In genomic region chr11:76571613-76571929, GRCm38 (mm10) we compare ENCODE assay signal across 8 mouse cellular contexts. TPM values are rescaled to one million over a fixed set of nuclear protein-coding genes. Genes with fewer than 3 reads are reported as not detected.
DNase-seq lines count a peak whose midpoint lies in the region; ATAC-seq and TF ChIP-seq lines count a peak whose summit lies in the region.

No protein-coding gene starts in this region.

- peak overlapping the region; percentile 59 for H3K4me3 ChIP-seq in kidney, postnatal 0 days (replicated peaks; ENCODE audit: low read depth, low read length)
- H3K4me3 ChIP-seq in embryonic facial prominence, embryonic 12.5 days: peak overlapping the region; percentile 62
- peak overlapping the region; percentile 60 for H3K4me3 ChIP-seq in hindbrain, embryonic 16.5 days (ENCODE audit: low read length)
- H3K4me3 ChIP-seq in midbrain, embryonic 15.5 days: peak overlapping the region; percentile 75

- peaks cover 12% of the 10 kb centered on the region; the same call in 1 of the 2 replicates for H3K4me1 ChIP-seq in kidney, postnatal 0 days (replicated peaks; ENCODE audit: insufficient read depth, low read length)
- peaks cover 45% of the 10 kb centered on the region for H3K4me1 ChIP-seq in embryonic facial prominence, embryonic 12.5 days
- H3K4me1 ChIP-seq in hindbrain, embryonic 16.5 days (ENCODE audit: control insufficient read depth, insufficient read depth, low read depth, low read length): peaks cover 18% of the 10 kb centered on the region
- H3K4me1 ChIP-seq in midbrain, embryonic 15.5 days: peaks cover 33% of the 10 kb centered on the region

- WGBS in kidney, postnatal 0 days: 4% methylated on average over 8 of the region's 9 CpGs
- WGBS in embryonic facial prominence, embryonic 12.5 days: 5% methylated on average over 9 of the region's 9 CpGs
- 6% methylated on average over 9 of the region's 9 CpGs for WGBS in hindbrain, embryonic 16.5 days
- 8% methylated on average over 9 of the region's 9 CpGs for WGBS in midbrain, embryonic 15.5 days

- no peak for ATAC-seq in kidney, postnatal 0 days (replicated peaks; ENCODE audit: low FRiP score, low read depth)
- ATAC-seq in embryonic facial prominence, embryonic 12.5 days (ENCODE audit: insufficient number of reproducible peaks, insufficient read depth, low FRiP score, low TSS enrichment): 0 out of 2 replicates have a peak, but pooled peaks have one; percentile 5
- ATAC-seq in hindbrain, embryonic 16.5 days: peak; percentile 58; the same call in 1 of the 2 replicates
- peak; percentile 37 for ATAC-seq in midbrain, embryonic 15.5 days (replicated peaks)

- DNase-seq in kidney, postnatal 0 days (ENCODE audit: low spot score): no peak
- no peak for DNase-seq in kidney, postnatal 10 days
- no peak for DNase-seq in cerebellum, postnatal 25 days
- DNase-seq in natural killer cell, adult 2 months (ENCODE audit: low spot score in 2 of 2): no peak
- no peak for DNase-seq in left cerebral cortex, postnatal 25 days (ENCODE audit: low spot score in 2 of 2)

- no peaks in the 10 kb centered on the region for H3K27me3 ChIP-seq in kidney, postnatal 0 days (ENCODE audit: insufficient read depth, low read length)
- H3K27me3 ChIP-seq in embryonic facial prominence, embryonic 12.5 days: 0 out of 2 replicates have a peak, but pooled peaks cover 5% of the 10 kb centered on the region
- H3K27me3 ChIP-seq in hindbrain, embryonic 16.5 days (replicated peaks; ENCODE audit: control insufficient read depth, insufficient read depth, low read length): no peaks in the 10 kb centered on the region
- H3K27me3 ChIP-seq in midbrain, embryonic 15.5 days (replicated peaks): no peaks in the 10 kb centered on the region

- intact Hi-C loops in left cerebral cortex, postnatal 25 days (cut with DNase I): loop anchor here (2.0 to 10.0 kb wide), 2 partner anchors 65 to 117 kb away; no protein-coding TSS in a partner anchor

- H3K9ac ChIP-seq in kidney, postnatal 0 days (ENCODE audit: low read depth, low read length): peak overlapping the region; percentile 70
- peak overlapping the region; percentile 75 for H3K9ac ChIP-seq in embryonic facial prominence, embryonic 12.5 days
- H3K9ac ChIP-seq in hindbrain, embryonic 16.5 days (ENCODE audit: low read depth, low read length): peak overlapping the region; percentile 83
- H3K9ac ChIP-seq in midbrain, embryonic 15.5 days: peak overlapping the region; percentile 76

- no peak for TF ChIP-seq CTCF in kidney, postnatal 0 days (IDR thresholded peaks at IDR 0.05; ENCODE audit: low read depth)

- no peaks in the 10 kb centered on the region for H3K9me3 ChIP-seq in kidney, postnatal 0 days (replicated peaks; ENCODE audit: low read length)
- H3K9me3 ChIP-seq in embryonic facial prominence, embryonic 12.5 days: no peaks in the 10 kb centered on the region
- H3K9me3 ChIP-seq in hindbrain, embryonic 16.5 days (ENCODE audit: control insufficient read depth, low read length): no peaks in the 10 kb centered on the region
- H3K9me3 ChIP-seq in midbrain, embryonic 15.5 days: no peaks in the 10 kb centered on the region

- peak overlapping the region; percentile 51; the same call in 1 of the 2 replicates for H3K27ac ChIP-seq in kidney, postnatal 0 days
- H3K27ac ChIP-seq in embryonic facial prominence, embryonic 12.5 days: 0 out of 2 replicates have a peak overlapping the region, but pooled peaks have one; percentile 63
- no peak overlapping the region; the same call in 1 of the 2 replicates for H3K27ac ChIP-seq in hindbrain, embryonic 16.5 days (ENCODE audit: low read depth, low read length)
- peak overlapping the region; percentile 48 for H3K27ac ChIP-seq in midbrain, embryonic 15.5 days

- no peaks in the 10 kb centered on the region for H3K36me3 ChIP-seq in kidney, postnatal 0 days (ENCODE audit: insufficient read depth, low read length)
- no peaks in the 10 kb centered on the region for H3K36me3 ChIP-seq in embryonic facial prominence, embryonic 12.5 days
- no peaks in the 10 kb centered on the region for H3K36me3 ChIP-seq in hindbrain, embryonic 16.5 days (ENCODE audit: control insufficient read depth, insufficient read depth, low read length)
- H3K36me3 ChIP-seq in midbrain, embryonic 15.5 days (replicated peaks): no peaks in the 10 kb centered on the region

- peak overlapping the region; percentile 97 for H3K4me2 ChIP-seq in kidney, postnatal 0 days (ENCODE audit: low read length)
- H3K4me2 ChIP-seq in embryonic facial prominence, embryonic 12.5 days (replicated peaks): peak overlapping the region; percentile 84
- H3K4me2 ChIP-seq in hindbrain, embryonic 16.5 days (ENCODE audit: low read length): peak overlapping the region; percentile 63
- peak overlapping the region; percentile 88 for H3K4me2 ChIP-seq in midbrain, embryonic 15.5 days

RNA-seq across cellular contexts. Expression of gene Abr, which starts 50.5 kb away (rescaled TPM):
- 27.7 and 30.7 TPM in 2 replicates for polyA plus RNA-seq in kidney, postnatal 0 days (2015; fragmentation: Nextera tagmentation; extraction: Ambion mirVana)
- 46.7 and 48.6 TPM in 2 replicates for polyA plus RNA-seq in embryonic facial prominence, embryonic 12.5 days (2016; fragmentation: Nextera tagmentation; extraction: Ambion mirVana)
- polyA plus RNA-seq in hindbrain, embryonic 16.5 days (2015; fragmentation: Nextera tagmentation; extraction: Ambion mirVana): 85.2 and 102 TPM in 2 replicates
- polyA plus RNA-seq in midbrain, embryonic 15.5 days (2015; fragmentation: Nextera tagmentation; extraction: Ambion mirVana): 127 and 128 TPM in 2 replicates
- 100 to 1,000 TPM; 458 to 459 TPM for total RNA-seq in left cerebral cortex, postnatal 25 days (2021)
